Mouse (Mus musculus) layer of hippocampus, postnatal 14 days (tissue): ENCODE results near the gene Abcb9. TPM values are rescaled to one million over a fixed set of nuclear protein-coding genes. Genes with fewer than 3 reads are reported as not detected.

Experiments
- DNase-seq, 2 experiments: peaks; one replicate each; pipeline ENCODE4 v3.0.0; 2021 to 2022; ENCODE audit warnings: low spot score in 2 of 2, mixed read lengths in 1 of 2
- total RNA-seq, 2 experiments: library from RNA; stranded (reverse); gene quantifications; 2 replicates each; pipeline ENCODE4 v1.2.3; 2021

Abcb9 gene
- total RNA-seq, 2 experiments from 2014 or later, result 29.3 to 33.3 TPM

DNA sequence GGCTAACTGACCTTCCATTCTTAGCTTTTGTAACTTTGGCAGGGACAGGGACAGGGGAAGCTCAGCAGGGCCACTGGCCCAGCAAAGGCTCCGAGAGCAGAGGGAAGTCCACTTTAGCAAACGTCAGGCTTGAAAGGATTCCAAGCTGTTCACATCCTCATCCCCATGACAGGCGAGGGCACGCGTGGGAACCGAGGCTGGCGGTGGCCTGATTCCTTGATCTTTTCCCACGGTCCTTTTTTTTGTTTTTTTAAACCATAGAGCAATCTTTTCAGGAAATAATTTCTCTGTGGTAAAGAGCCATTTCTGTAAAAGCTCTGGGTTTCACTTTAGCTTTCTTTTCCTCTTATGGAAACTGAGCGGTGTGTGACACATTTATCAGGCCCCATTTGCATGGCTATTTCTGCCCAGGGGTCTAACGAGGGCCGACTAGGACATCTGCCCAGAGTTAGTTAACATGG lies 80.8 kb downstream of the Abcb9 start:
- no peak for DNase-seq

DNA sequence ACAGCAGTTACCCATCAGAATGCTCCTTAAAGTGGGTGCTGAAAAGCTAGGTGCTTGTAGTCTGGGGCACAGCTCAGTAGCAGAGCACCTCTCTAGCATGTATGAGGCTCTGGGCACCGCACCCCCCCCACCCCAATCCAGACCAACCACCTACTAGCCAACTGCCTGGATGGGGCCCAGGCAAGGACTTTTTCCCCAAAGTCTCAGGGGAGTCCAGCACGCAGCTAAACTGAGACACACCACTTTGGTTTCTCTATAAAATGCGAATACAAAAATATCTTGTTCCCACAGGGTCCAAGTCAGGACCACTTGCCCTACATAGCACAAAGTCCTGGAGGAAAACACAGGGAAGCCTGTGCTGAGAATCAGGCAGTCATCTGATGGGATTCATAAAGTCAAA lies 81.4 kb downstream of the Abcb9 start:
- DNase-seq, result no peak

DNA sequence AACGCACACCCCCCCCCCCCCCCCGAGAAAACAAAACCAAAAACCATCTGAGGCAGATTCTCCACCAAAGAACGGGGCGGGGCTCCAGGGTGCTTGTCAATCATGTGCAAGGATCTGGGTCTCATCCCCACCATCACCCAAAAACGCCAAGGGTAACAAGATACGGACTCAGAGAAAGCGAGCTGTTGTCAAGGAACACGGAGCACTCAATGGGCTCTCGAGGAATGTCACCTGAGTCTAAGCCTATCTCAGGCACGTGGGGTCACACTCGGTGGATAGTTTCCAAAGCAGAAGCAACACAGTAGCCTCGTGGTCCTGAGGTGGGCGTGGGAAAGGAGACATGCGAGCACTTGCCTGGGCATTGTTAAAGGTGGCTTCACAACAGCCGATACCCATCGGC lies 81.9 kb downstream of the Abcb9 start:
- DNase-seq, result no peak

DNA sequence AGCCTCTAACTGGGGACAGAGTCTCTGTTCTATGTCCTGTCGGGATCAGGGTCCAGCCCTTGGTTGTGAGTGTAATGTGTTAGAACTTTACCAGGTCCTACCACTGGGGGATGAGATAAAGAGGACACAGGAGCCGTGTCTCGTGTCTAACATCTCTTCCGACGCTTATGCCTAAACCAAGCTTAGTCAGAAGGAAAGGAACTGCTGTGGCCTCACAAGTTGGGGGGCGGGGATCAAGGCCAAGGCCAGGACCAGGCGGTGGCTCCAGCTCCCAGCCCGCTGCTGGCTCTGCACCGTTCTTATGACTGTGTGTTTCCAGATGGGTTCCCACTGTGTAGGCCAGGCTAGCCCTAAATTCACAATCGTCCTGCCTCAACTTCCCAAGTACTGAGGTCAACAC lies 82.7 kb downstream of the Abcb9 start:
- no peak for DNase-seq

DNA sequence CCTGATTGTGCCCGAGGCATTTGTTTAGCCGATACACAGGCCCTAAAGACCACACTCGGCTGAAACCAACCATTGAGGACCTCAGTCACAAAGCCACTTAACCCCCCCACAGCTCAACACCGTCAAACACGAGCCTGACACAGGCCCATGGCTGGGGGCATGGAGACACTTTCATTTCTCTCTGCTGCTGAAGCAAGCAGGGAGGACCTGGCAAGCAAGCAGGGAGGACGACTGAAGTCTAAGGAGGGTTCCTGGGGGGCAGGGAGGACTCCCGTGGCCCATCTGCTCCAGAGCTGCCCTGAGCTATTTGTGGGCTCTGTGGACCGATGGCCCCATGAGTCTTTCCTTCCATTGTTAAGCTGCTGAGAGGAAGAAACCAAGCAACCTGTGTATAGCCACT lies 83.7 kb downstream of the Abcb9 start:
- no peak for DNase-seq

Other genes starting within 250 kb of the Abcb9 start
- gene Hcar2, start 230.3 kb downstream of the Abcb9 start, total RNA-seq, result under 1 TPM in 1 of 2 experiments, not detected in 1; 0.19 TPM
- gene Hcar1, start 215.8 kb downstream of the Abcb9 start, total RNA-seq, result under 1 TPM; 0.62 to 0.92 TPM
- 10 to 100 TPM; 63.2 to 72.6 TPM for gene Denr, start 188.6 kb downstream of the Abcb9 start, total RNA-seq
- 1 to 10 TPM in 1 of 2 experiments, under 1 TPM in 1; 0.65 to 1.5 TPM for gene Gm43518, start 168.4 kb downstream of the Abcb9 start, total RNA-seq
- 1 to 10 TPM; 2.4 to 2.6 TPM for gene Ccdc62, start 165.1 kb downstream of the Abcb9 start, total RNA-seq
- 10 to 100 TPM; 61.2 to 63.8 TPM for gene Hip1r, start 122.2 kb downstream of the Abcb9 start, total RNA-seq
- 10 to 100 TPM; 35.9 to 41.0 TPM for gene Vps37b, start 63.5 kb downstream of the Abcb9 start, total RNA-seq
- 10 to 100 TPM; 31.9 to 32.4 TPM for gene Ogfod2, start 16.5 kb upstream of the Abcb9 start, total RNA-seq
- gene Arl6ip4, start 20.3 kb upstream of the Abcb9 start, total RNA-seq, result 10 to 100 TPM; 47.3 to 49.0 TPM
- gene Pitpnm2, start 154.0 kb upstream of the Abcb9 start, total RNA-seq, result 100 to 1,000 TPM; 172 to 174 TPM
- gene Mphosph9, start 232.2 kb upstream of the Abcb9 start, total RNA-seq, result 10 to 100 TPM; 15.0 to 17.8 TPM
- gene 2810006K23Rik, start 232.3 kb upstream of the Abcb9 start, total RNA-seq, result 10 to 100 TPM; 13.8 to 15.8 TPM